8 mouse cellular contexts compared by ENCODE assay signal in the genomic region with DNA sequence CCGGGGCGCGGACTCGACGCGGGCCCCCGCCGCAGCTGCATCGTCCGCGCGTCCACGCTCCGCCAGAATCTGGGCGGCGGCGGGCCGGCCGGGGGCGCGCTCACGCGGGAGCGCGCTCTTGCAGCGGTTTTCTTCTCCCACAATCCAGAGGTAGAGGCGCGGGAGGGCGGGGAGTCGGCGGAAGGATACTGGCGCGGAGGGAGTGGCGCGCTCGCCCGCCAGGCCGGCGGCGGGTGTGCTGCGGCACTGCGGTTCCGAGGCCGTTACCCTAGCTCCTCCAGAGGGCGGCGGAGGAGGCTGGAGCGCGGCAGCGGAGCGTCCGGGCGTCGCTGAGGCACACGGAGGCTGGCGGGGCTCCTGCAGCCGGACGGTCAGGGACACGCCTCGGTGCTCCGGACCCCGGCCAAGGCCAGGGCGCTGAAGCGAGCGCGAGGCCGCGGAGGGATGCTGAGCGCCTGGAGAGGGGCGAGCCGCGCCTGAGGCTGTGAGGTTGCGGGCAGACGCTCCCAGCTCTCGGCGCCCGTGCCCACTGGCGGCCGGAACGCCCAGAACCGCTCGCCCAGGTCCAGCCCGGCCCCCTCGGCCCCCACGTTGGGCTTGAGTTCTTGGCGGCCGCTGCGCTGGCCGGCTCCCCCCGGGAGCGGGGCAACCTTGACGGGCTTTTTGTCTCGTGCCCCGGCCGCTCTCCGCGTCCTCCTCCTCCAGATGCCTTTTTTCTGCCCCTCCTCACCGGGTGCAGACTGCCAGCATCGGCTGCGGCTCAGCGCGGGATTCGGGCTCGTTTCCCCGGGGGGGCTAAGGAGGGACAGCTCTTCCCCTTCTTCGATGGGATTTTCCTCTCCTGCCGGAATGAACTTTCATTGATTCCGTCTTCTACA. TPM values are rescaled to one million over a fixed set of nuclear protein-coding genes. Genes with fewer than 3 reads are reported as not detected.
DNase-seq lines count a peak whose midpoint lies in the region; ATAC-seq lines count a peak whose summit lies in the region.

A gene (plus strand): TSS at position 263 of the 878 bp plus-strand sequence.

- no peaks in the 10 kb centered on the region for H3K27me3 ChIP-seq in lung, embryonic 16.5 days (ENCODE audit: control insufficient read depth, insufficient read depth, low read depth, low read length)

- peak; percentile 81 for DNase-seq in MEL-GATA-1-ER (ENCODE audit: extremely low read depth, low read depth)
- DNase-seq in cerebellum, adult 8-10 months, result peak; percentile 90
- DNase-seq in forelimb bud, embryonic 11.5 days (ENCODE audit: low read depth, low spot score), result peak; percentile 97
- DNase-seq in layer of hippocampus, adult 9-10 months (ENCODE audit: low spot score), result peak; percentile 91
- DNase-seq in ovary, postnatal 10 days (ENCODE audit: low spot score), result peak; percentile 92
- DNase-seq in thymus, postnatal 10 days (ENCODE audit: low spot score in 2 of 2), result peak; percentile 92 to 93

- H3K4me1 ChIP-seq in lung, embryonic 16.5 days (replicated peaks; ENCODE audit: control insufficient read depth, insufficient read depth, low read length), result peaks cover 7% of the 10 kb centered on the region

- peak within 1 kb of the TSS; percentile 93 for H3K4me3 ChIP-seq in lung, embryonic 16.5 days (ENCODE audit: low read length)

- peak within 1 kb of the TSS; percentile 82 for H3K9ac ChIP-seq in lung, embryonic 16.5 days (ENCODE audit: low read length)

- H3K9me3 ChIP-seq in lung, embryonic 16.5 days (ENCODE audit: control insufficient read depth, low read length), result no peaks in the 10 kb centered on the region

- no peaks in the 10 kb centered on the region for H3K36me3 ChIP-seq in lung, embryonic 16.5 days (ENCODE audit: control insufficient read depth, insufficient read depth, low read length)

- H3K4me2 ChIP-seq in lung, embryonic 16.5 days (ENCODE audit: low read depth, low read length), result peak within 1 kb of the TSS; percentile 75

- H3K27ac ChIP-seq in lung, embryonic 16.5 days (ENCODE audit: low read length), result peak within 1 kb of the TSS; percentile 93

- peak; percentile 84 to 95 for ATAC-seq in hematopoietic stem cell, adult 5-6 weeks (replicated peaks in 1 of 2; ENCODE audit: insufficient read depth in 1 of 2, low FRiP score in 2 of 2, low TSS enrichment in 1 of 2, low read depth in 1 of 2, poor library complexity in 2 of 2, severe bottlenecking in 2 of 2)
- ATAC-seq in lung, embryonic 16.5 days (ENCODE audit: low read depth), result peak; percentile 96

- 0% methylated on average over 82 of the region's 107 CpGs for WGBS in lung, embryonic 16.5 days

RNA-seq across cellular contexts. Expression of the gene that starts here (rescaled TPM):
- total RNA-seq in hematopoietic stem cell, adult 5-6 weeks (2017), result 38.1 and 53.1 TPM in 2 replicates
- 22.2 and 22.4 TPM in 2 replicates for polyA plus RNA-seq in lung, embryonic 16.5 days (2015; fragmentation: Nextera tagmentation; extraction: Ambion mirVana)

Comparison
In these comparisons a context has a peak if more than half of its experiments do, and no peak if none do; other contexts are left out.
1. Peak in every context shown above with its lines: DNase-seq, ATAC-seq, H3K4me3 ChIP-seq and H3K27ac ChIP-seq.